Mouse (Mus musculus) cortical plate, adult 2 months (tissue): ENCODE measurements around the gene Fam221b. TPM values are rescaled to one million over a fixed set of nuclear protein-coding genes. Genes with fewer than 3 reads are reported as not detected.

Experiments
- H3K27ac ChIP-seq: fragments of 200-500 bp; 2 replicates; pipeline ENCODE4 v1.5.1; 2012; ENCODE audit warnings: low read length, control low read depth, inconsistent platforms; ENCODE audit not compliant: insufficient read depth
- H3K4me1 ChIP-seq: fragments of 200-500 bp; 2 replicates; pipeline ENCODE4 v1.6.1; 2011; ENCODE audit warnings: low read length; ENCODE audit not compliant: control insufficient read depth, insufficient read depth
- H3K4me3 ChIP-seq: fragments of 200-500 bp; 2 replicates; pipeline ENCODE4 v1.5.1; 2011; ENCODE audit warnings: mild to moderate bottlenecking, low read length, control low read depth; ENCODE audit not compliant: insufficient read depth
- CTCF ChIP-seq: fragments of 200-500 bp; IDR thresholded peaks from 2 replicates; pipeline ENCODE4 v1.5.1; 2011; ENCODE audit warnings: mild to moderate bottlenecking, control low read depth, low read length; ENCODE audit not compliant: insufficient read depth; ENCODE audit errors: extremely low read depth
- POLR2A ChIP-seq: fragments of 200-500 bp; IDR thresholded peaks from 2 replicates; pipeline ENCODE4 v1.6.1; 2011; ENCODE audit warnings: mild to moderate bottlenecking, low read length, control low read depth; ENCODE audit not compliant: insufficient read depth; ENCODE audit errors: extremely low read depth
- polyA plus RNA-seq: library from polyadenylated mRNA; depleted of rRNA; stranded (reverse); fragments of >200 nt; gene quantifications from 2 replicates; pipeline ENCODE4 v1.2.3, GENCODE M21; 2012; rRNA removed

Gene Fam221b
- polyA plus RNA-seq, 1 experiment, result 1.0 TPM

DNA sequence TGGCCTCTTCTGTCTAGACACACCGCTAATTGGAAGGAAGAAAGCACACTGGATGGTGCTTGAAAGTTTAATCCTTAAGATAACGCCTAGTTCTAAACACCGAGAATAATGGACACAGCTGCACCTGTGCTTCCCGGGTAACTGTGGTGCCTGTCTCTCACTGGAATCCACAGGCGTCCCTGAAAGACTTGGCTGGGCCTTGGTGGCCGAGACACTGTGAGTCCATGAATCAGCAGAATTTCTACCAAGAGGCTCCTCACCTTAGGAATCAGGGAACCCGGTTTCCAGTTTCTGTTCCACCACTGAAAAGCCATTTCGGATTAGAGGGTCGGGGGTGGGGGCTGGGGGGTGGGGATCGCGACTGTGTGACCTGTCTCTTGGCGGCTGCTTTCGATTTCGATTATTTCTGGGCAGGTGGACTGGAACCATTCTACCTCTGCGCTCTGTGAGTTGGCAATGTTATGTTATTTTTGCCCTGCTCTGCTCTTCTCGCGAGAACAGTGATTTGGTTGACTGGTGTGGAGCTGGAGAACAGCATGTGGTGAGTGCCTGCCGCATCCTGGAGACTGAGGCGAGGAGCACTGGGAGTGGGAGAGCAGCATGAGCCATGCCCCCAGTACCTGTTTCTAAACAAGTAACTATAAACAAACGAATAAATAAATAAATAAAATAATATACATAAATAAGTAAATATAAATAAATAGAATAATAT is 39.7 kb downstream of the Fam221b start:
- no peak overlapping the region for H3K27ac ChIP-seq
- peak; percentile 40; the same call in 1 of the 2 replicates for TF ChIP-seq POLR2A
- TF ChIP-seq CTCF, result no peak

DNA sequence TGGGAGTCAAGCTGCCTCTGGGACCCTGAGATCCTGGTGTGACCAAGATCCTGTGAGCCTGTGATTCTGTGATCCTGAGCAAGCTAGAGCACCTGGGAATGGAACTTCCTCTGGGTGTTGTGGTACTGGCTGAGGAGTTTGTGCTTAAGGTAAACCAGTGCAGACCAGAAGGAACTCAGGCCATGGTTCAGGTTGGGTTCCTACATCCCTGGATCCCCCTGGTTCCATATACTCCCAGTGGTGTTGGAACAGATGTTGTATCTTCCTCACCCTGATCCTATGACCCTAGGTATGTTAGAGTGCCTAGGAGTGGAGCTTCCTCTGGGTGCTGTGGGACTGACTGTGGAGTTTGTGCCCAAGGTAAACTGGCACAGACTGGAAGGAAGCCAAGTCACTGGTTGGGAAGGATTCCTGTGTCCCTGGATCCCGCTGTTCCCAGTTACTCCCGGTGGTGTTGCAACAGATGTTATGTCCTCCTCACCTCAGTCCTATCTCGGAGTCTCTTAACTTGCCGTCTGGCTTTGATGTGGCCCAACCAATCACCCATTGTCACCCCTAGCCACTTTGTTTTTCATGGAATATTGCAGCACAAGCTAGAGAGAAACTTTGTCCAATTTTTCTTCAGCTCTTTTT is 48.7 kb downstream of the Fam221b start:
- Histone ChIP-seq H3K4me3 (no peak overlapping the region), H3K4me1 (no peaks in the 10 kb centered on the region), H3K27ac (no peak overlapping the region)
- TF ChIP-seq POLR2A (no peak), CTCF (no peak)

More for the DNA sequence above, 39.7 kb downstream of the Fam221b start:
- no peak overlapping the region for H3K4me3 ChIP-seq
- H3K4me1 ChIP-seq, result no peaks in the 10 kb centered on the region

DNA sequence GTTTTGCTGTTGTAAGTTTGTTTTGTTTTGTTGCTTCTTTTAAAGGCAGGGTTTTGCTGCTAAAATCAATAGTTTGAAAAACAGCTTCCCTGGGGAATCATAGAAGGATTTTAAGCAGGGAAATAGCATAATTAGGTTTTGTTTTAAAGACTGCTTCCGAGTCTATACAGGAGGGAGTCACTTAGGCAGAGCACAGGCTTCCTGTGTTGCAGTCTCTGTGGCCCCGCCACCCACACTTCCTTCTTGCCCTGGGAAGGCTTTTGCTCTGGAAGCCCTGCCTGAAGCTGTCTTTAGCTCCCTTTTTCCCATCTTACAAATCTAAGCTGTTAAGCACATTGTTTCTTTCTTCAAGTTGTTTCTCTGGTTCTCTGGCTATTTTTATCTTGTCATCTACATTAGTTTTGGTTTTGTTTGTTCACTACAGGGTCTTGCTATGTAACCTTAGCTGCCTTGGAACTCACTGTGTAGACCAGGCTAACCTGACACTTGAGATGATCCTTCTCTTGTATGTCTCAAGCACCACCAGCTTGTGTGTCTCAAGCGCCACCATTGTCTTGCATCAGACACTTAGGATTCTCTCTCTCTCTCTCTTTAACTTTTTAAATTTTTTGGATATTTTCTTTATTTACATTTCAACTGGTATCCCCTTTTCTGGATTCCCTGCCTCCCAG is 55.8 kb downstream of the Fam221b start:
- Histone ChIP-seq H3K27ac (no peak overlapping the region), H3K4me1 (no peaks in the 10 kb centered on the region), H3K4me3 (no peak overlapping the region)
- TF ChIP-seq CTCF (no peak), POLR2A (no peak)

DNA sequence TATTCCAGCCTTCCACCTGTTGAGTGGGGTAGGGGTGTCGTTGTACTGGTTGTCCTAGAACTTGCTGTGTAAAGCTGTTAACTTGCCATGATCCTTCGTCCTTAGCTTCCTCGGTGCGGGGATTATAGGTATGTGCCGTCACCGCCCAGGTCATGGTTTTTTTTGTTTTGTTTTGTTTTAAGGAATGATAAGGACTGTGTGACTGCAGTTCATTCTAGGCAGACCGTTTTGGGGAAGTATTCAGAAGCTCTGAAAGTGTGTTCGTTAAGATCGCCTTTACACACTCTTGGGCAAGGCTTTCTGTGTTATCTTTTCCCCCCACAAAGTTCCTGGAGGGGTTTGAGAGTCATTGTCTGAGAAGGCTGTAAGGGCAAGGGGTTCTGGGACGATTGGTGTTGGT is 56.4 kb downstream of the Fam221b start:
- no peak overlapping the region for H3K27ac ChIP-seq
- no peaks in the 10 kb centered on the region for H3K4me1 ChIP-seq
- TF ChIP-seq CTCF (no peak), POLR2A (no peak)
- no peak overlapping the region for H3K4me3 ChIP-seq

Other genes with a start within 250 kb of the Fam221b start
- gene Fam166b, start 240.0 kb downstream of the Fam221b start, polyA plus RNA-seq, result 1.8 and 1.9 TPM in 2 replicates
- gene Tesk1, start 227.2 kb downstream of the Fam221b start, polyA plus RNA-seq, result 77.0 and 78.5 TPM in 2 replicates
- 1.0 and 1.8 TPM in 2 replicates for gene Cd72, start 214.5 kb downstream of the Fam221b start, polyA plus RNA-seq
- 0.08 TPM in 1 of 2 replicates, not detected in the other for gene Sit1, start 185.4 kb downstream of the Fam221b start, polyA plus RNA-seq
- gene Ccdc107, start 176.2 kb downstream of the Fam221b start, polyA plus RNA-seq, result 75.7 and 82.6 TPM in 2 replicates
- gene Arhgef39, start 169.4 kb downstream of the Fam221b start, polyA plus RNA-seq, result 0.55 and 2.7 TPM in 2 replicates
- gene Car9, start 162.2 kb downstream of the Fam221b start, polyA plus RNA-seq, result 0.32 and 0.61 TPM in 2 replicates
- gene Tpm2, start 145.4 kb downstream of the Fam221b start, polyA plus RNA-seq, result 10.4 and 12.5 TPM in 2 replicates
- 61.8 and 65.9 TPM in 2 replicates for gene Creb3, start 106.8 kb downstream of the Fam221b start, polyA plus RNA-seq
- gene Tln1, start 106.5 kb downstream of the Fam221b start, polyA plus RNA-seq, result 44.3 and 46.5 TPM in 2 replicates
- gene Rgp1, start 90.4 kb downstream of the Fam221b start, polyA plus RNA-seq, result 35.7 and 38.8 TPM in 2 replicates
- 96.7 and 105 TPM in 2 replicates for gene Gba2, start 90.3 kb downstream of the Fam221b start, polyA plus RNA-seq
- 0.15 and 0.34 TPM in 2 replicates for gene Msmp, start 84.7 kb downstream of the Fam221b start, polyA plus RNA-seq
- gene Npr2, start 37.2 kb downstream of the Fam221b start, polyA plus RNA-seq, result 115 and 129 TPM in 2 replicates
- gene Spag8, start 15.6 kb downstream of the Fam221b start, polyA plus RNA-seq, result 2.3 and 2.6 TPM in 2 replicates
- 81.7 and 84.5 TPM in 2 replicates for gene Hint2, start 12.7 kb downstream of the Fam221b start, polyA plus RNA-seq
- 36.2 and 36.6 TPM in 2 replicates for gene Tmem8b, start 174 bp downstream of the Fam221b start, polyA plus RNA-seq
- not detected in 2 replicates for gene Olfr70, start 31.7 kb upstream of the Fam221b start, polyA plus RNA-seq
- gene Olfr71, start 41.1 kb upstream of the Fam221b start, polyA plus RNA-seq, result not detected in 2 replicates
- gene Hrct1, start 58.0 kb upstream of the Fam221b start, polyA plus RNA-seq, result 1.8 and 2.3 TPM in 2 replicates
- gene Spaar, start 60.9 kb upstream of the Fam221b start, polyA plus RNA-seq, result 0.89 and 1.1 TPM in 2 replicates
- 0.11 TPM in 1 of 2 replicates, not detected in the other for gene Olfr159, start 101.9 kb upstream of the Fam221b start, polyA plus RNA-seq
- gene Olfr156, start 154.8 kb upstream of the Fam221b start, polyA plus RNA-seq, result not detected in 2 replicates
- gene Olfr157, start 171.1 kb upstream of the Fam221b start, polyA plus RNA-seq, result not detected in 2 replicates
- not detected in 2 replicates for gene Olfr155, start 182.4 kb upstream of the Fam221b start, polyA plus RNA-seq
- 12.9 and 13.1 TPM in 2 replicates for gene Reck, start 206.4 kb upstream of the Fam221b start, polyA plus RNA-seq